Mouse (Mus musculus) spleen, adult 18-20 months (tissue): ENCODE results near the gene Fgfr2.

Experiments used
- DNase-seq, 2 experiments: peaks; one replicate each; pipeline ENCODE4 v3.0.0; 2022; ENCODE audit warnings: mixed read lengths in 2 of 2

Gene Fgfr2

GRCm38 (mm10) chr7:130664629-130665028 is 2458.5 kb downstream of the Fgfr2 start:
- no peak for DNase-seq

GRCm38 (mm10) chr7:130664037-130664436 is 2459.1 kb downstream of the Fgfr2 start:
- DNase-seq: no peak

DNA sequence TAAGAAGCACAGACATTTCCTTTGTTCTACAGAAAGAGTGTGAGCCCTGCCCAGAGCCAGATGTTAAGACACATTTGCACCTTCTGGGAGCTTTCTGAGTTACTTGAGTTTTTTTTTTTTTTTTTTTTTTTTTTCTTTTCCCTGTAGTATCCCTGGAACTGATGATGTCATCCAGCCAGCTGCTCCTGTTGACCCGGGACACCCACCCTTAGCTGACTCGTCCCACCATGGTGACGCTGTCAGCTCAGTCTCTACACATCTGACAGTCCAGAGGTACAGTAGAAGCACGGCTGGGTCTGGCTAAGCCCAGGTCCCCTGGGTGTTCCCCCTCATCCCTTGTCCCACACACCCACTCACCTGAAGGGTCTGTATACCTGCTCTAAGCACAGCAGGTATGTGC is 2460.3 kb downstream of the Fgfr2 start:
- no peak for DNase-seq

- no peak for DNase-seq
Measured at GRCm38 (mm10) chr7:130662250-130662649, 2460.9 kb downstream of the Fgfr2 start.

- no peak for DNase-seq
Measured at GRCm38 (mm10) chr7:130659129-130659528, 2464.0 kb downstream of the Fgfr2 start.

- no peak for DNase-seq
Measured at GRCm38 (mm10) chr7:130657751-130658150, 2465.4 kb downstream of the Fgfr2 start.

DNA sequence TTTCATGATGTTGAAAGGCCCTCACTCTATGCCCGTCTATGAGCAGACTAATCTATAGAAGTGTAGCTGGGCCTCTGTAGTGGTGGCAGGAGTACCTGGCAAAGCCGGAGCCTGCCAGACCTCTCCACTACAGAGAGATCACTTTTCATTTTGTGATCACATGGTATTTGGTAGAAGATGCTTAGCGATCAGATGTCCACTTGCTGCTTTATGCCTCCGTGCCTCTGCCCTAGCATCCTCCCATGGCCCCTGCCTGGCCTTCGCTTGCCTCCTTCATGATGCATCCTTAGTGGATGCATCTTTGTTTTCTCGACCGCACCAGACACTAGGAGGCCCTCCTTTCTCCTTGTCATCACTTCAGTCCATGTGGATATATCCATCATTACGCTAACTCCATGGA is 2466.2 kb downstream of the Fgfr2 start:
- no peak for DNase-seq

- no peak for DNase-seq
Measured at GRCm38 (mm10) chr7:130654562-130654961, 2468.6 kb downstream of the Fgfr2 start.

GRCm38 (mm10) chr7:130653036-130653555 is 2470.1 kb downstream of the Fgfr2 start:
- no peak for DNase-seq

- no peak for DNase-seq
Measured at GRCm38 (mm10) chr7:130650621-130651020, 2472.5 kb downstream of the Fgfr2 start.

DNA sequence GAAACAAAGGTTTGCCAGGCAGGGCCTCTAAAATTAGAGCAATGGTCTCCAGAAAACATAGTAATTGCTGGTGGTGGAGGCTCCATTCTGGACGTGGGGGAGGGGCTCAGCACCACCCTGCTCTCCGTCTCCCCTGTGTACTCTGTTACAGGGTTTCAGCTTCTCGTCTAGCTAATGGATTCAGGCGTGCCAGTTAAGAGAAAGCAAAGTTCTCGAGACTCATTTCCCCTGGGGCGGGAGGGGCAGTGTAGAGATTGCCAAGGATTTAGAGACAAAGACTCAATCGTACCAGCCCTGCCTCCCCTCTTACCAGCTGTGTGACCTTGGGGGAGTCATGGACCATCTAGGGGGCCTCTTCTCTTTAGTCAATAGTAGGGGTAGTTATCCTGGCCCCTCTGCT is 2473.9 kb downstream of the Fgfr2 start:
- DNase-seq: no peak

DNA sequence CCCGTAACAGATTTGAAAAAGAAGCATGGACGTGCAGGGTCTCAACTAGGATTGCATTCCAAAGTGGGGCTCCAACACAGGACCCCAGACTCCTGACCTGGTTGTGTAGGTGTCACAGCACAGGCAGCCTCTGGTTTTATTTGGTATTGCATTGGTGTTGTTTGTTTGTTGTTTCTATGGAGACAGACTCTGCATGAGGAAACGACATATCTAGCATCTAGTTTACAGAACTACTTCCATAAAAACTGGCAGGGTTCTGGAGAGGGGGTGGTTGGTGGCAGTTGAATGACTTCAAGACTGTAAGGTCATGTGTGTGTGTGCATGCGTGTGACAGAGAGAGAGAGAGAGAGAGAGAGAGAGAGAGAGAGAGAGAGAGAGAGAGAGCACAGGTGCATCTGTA is 2475.1 kb downstream of the Fgfr2 start:
- no peak for DNase-seq

GRCm38 (mm10) chr7:130646762-130647139 is 2476.4 kb downstream of the Fgfr2 start:
- DNase-seq: peak; percentile 33 to 45

DNA sequence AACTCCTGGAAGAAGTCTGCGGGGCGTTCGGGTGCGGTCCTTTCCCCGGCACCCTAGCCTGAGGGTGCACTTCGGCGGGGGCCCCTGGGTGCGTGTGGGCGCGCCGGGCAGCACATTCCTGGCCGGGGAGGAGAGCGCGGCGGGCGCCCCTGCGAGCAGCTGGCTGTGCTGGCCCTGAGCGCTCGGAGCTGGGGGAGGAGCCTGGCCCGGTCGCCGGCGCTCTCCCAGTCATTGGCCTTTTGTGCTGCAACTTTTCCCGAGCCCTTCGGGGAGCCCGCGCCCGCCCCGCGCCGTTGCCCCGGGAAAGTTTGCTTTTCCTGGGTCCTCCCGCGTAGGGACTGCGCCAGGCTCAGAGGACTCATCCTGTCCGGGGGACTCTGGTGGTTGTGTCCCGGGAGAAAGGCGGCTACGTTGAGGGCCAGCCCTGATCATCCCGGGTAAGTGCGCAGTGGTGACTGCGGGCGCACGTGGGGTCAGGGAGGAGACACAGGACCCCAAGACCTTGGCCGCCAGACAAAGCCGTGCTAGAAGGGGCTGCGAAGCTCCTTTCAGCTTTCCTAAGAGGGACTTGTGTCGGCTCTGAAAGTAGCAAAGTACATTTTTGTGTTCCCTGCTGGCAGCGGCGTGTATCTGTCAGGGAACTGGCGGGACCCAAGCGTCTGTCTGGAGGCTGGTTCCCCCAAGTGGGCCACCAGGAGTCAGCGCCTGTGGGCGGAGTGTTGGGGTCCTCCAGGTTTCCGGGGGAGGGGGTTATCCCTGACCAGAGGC is 2477.0 kb downstream of the Fgfr2 start:
- DNase-seq: peak; percentile 16 to 52

DNA sequence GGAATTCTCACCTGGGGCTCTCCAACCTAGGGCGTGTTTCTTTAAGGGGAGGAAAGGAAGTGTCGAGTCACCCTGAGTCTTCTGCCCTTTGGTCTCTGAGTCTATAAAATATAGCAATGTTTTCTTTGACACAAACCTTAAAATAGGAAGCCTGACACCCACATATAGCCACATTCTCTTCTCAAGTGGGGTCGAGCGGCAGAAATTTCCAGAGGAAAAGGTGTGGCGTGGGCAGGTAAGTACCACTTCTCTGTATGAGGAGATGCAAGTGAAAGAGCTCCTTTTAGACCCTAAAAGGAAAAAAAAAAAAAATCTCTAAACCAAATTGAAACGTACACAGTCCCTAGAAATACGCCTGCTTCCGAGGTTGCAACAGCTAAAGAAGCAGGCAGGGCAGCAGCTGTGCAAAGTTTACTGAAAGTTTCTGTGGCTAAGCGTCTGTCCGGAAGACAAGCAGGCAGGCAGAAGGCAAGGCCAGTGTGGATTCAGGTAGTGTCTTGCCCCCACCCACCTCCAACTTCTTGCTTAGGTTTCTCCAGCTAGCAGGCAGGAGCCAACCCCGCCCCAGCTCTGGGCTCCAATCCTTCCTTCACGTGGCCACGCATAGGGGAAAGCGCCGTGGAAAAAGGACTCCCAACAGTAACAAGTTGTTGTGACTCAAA is 2477.7 kb downstream of the Fgfr2 start:
- no peak for DNase-seq

- DNase-seq: no peak
Measured at GRCm38 (mm10) chr7:130640681-130641080, 2482.5 kb downstream of the Fgfr2 start.

- no peak for DNase-seq
Measured at GRCm38 (mm10) chr7:130637811-130638210, 2485.3 kb downstream of the Fgfr2 start.

- no peak for DNase-seq
Measured at GRCm38 (mm10) chr7:130636902-130637301, 2486.2 kb downstream of the Fgfr2 start.

- DNase-seq: no peak
Measured at GRCm38 (mm10) chr7:130636274-130636673, 2486.9 kb downstream of the Fgfr2 start.

DNA sequence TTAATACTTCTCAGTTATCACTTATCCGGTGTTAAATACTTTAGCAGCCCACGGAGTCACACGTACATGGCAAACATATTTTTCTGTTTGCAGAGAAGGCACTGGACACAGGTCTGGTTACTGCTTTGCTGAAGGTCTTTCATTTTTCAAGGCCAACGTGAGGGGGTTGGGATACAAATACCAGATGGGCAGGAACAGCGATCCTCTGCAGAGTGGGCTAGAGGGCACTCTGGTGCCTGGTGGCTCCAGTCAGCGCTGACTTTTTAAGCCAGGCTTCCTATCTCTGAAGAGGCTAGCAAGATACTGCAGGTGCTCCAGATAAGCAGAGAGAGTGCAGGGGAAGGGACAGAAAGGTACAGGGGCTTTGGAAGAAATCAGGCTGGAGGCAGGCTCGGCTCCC is 2487.9 kb downstream of the Fgfr2 start:
- DNase-seq: no peak

DNA sequence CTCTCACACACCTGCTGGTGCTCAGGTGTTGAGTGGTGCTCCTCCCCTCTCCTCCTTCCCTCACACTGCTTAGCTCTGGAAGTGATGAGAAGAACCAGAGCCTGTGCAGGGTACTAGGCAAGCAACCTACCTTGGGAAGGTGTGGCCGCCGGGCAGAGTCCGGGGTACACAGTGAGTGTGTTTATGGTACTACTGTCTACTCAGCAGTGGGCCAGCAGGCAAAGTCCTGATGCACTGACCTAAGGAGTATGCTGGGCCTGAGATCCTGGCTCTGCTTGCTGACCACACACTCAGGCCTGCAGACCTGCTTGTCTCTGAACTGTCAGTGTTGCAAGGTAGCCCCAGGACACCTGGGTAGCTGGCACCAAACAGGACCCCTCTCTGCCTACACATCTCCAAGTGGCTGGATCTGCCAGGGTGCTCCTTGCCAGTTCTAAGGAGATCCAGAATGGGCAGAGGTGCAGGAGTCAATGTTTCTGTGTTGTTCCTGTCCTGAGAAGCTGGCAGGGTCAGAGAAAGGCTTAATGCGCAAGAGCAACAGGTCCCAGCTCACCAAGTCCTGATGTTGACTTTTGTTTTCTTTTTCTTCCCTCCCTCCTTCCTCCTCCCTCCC is 2488.8 kb downstream of the Fgfr2 start:
- no peak for DNase-seq

DNA sequence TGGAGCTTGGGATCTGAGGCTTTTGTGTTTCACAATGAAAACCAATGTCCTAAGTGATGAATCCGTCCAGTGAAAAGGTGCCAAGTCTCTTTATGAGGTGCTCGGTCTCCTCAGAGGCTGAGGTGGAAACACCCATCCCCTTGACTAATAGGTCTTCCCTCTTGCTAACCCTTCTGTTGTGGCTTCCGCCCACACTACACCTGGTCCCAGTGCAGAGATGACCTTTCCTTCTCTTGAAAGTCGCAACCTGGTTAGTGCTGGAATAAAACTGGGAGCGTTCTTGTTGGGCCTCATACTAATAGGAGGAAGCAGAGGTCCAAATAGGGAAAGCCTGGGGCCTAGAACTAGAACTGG is 2490.8 kb downstream of the Fgfr2 start:
- no peak for DNase-seq

- DNase-seq: peak; percentile 26 to 47
Measured at GRCm38 (mm10) chr7:130631553-130632378, 2491.4 kb downstream of the Fgfr2 start.
